Mouse (Mus musculus): ENCODE data around the gene Ccdc9. TPM values are rescaled to one million over a fixed set of nuclear protein-coding genes. Genes with fewer than 3 reads are reported as not detected.

Ccdc9 gene
- polyA plus RNA-seq (2014; fragmentation: Illumina TruSeq; extraction: RNeasy Lipid Tissue Mini Kit (QIAGEN cat#74804); ENCODE audit: low read depth, low replicate concordance): 72.3 TPM

DNA sequence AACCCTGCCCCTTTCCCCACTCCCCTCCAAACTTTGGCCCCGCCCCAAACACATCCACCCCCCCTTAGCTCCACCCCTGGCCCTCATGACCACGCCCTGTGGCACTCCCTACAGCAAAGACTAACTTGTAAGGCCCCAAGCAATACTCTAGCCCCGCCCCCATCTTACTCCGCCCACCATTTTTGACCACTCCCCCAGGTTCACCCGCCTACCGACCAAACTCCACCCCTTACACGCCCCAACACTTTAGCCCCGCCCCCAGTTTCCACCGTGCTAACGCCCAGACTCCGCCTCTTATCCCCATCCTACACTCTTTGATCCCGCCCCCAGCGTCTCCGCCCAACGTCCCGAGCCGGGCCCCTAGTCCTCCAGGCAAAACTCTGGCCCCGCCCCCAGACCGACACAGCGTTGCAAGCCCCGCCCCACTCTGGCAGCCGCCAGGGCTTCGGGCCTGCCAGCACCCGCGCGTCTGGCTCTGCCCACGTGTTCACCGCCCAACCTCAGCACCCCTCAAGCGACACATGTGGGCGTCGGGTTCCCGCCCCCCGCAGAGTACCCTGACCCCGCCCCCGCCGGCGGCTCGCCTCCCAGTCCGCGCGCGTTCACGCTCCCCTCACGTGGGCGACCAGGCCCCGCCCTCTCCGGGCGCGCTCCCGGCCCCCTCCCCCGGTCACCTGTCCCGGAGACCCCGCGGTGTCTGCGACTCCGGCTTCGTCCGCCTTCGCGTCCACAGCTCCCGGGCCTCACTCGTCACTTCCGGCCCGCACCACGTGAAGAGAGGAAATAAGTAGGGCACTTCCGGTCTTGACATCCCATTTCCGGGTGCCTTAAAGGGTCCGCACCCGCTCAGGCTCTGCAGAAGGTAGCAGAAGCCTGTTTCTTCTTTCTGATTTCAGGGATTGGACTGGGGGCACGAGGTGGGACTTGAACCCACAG is at the start of gene Ccdc9:
Gene Ccdc9 (minus strand): TSS at position 770 of the 936 bp plus-strand sequence.

DNA sequence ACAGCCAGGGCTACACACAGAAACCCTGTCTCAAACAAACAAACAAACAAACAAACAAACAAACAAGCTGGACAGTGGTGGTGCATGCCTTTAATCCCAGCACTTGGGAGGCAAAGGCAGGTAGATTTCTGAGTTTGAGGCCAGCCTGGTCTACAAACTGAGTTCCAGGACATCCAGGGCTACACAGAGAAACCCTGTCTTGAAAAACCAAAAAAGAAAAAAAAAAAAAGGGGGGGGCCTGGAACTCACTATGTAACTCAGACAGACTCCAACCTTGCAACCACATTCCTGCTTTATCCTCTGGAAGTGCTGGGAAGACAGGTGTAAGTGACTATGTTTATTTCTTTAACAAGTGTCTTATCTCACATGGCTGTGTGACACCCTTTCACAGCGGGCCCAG is 21.5 kb upstream of the Ccdc9 start, which contains the start of gene Bbc3:
Gene Bbc3 (plus strand): TSS at position 301 of the 400 bp plus-strand sequence.

DNA sequence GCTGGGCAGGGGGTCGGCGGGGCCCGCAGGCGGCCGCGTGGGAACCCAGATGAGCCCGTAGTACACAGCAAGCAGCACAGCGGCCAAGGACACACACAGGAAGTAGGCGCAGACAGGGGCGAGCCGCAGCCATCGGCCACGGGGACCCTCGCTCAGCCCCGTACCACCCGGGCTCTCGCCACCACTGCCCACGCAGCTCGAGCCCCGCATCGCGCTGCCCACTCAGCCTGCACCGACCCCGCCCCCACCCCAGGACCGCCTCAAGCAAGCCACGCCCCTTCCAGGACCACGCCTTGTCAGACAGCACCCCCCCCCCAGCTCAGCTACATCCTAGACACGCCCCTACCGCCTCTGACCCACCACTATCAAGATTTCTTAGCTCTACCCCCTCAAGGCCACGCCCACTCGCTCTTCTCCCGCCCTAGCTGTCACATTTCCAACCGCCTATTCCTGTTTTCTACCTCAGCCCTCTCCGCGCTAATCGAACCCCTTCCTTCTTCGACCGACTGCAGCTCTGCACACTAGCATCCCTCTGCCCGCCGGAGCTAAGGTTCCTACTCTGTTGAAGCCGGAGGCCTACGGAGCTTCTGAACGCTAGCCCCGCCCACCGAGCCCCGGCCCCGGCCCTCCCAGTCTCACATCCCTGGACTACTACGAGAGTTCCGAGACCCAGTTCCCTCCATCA is 13.4 kb downstream of the Ccdc9 start, which contains the start of gene Inafm1:
Gene Inafm1 (minus strand): TSS at position 537 of the 685 bp plus-strand sequence.

DNA sequence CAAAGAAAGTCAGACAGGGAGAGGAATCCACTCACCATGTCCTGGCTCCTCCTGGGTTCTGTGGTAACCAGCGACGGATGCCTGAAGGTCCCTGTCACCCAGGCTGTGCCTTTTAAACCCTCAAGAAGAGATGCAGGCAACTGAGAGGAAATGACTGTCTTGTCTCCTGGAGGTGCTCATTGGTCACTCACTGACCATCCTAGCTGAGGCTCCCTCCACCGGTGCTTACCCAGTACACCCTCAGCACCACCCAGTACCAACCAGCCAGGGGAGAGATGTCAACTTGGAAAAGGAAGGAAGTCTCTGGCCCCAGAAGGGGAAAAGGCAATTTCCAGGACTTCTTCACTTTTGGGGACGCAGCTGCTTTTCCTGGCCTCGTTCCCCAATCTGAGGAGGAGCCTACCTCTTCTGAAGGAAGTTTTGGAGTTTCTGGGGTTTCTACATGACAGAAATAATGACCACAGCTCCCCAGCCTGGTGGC is 27.4 kb downstream of the Ccdc9 start, which contains the start of gene C5ar1:
Gene C5ar1 (minus strand): TSS at position 431 of the 481 bp plus-strand sequence.

DNA sequence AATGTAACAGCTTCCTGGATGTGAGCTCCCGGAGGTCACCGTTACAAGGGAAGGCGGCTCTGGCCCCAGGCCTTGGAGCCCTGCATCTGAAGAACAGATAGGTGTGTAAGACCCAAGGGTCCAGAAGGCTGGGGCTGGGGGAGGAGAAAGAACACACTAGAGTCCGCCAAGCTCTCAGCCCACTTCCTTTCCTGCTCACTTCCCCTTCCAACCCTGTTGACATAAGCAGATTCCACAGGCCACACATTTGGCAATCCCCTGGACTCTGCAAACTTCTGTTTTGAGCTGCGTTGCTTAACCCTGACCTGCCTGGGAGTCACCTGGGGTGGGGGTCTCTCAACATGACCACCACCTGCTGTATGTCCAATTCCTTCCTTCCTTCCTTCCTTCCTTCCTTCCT is 42.5 kb downstream of the Ccdc9 start, which contains the start of gene C5ar2:
Gene C5ar2 (minus strand): TSS at position 88 of the 400 bp plus-strand sequence.

Other genes with a start within 250 kb of the Ccdc9 start
- 5.2 TPM for gene Bicra, start 238.9 kb downstream of the Ccdc9 start, polyA plus RNA-seq (2014; fragmentation: Illumina TruSeq; extraction: RNeasy Lipid Tissue Mini Kit (QIAGEN cat#74804); ENCODE audit: low read depth, low replicate concordance)
- gene Zfp541, start 225.0 kb downstream of the Ccdc9 start, polyA plus RNA-seq (2014; fragmentation: Illumina TruSeq; extraction: RNeasy Lipid Tissue Mini Kit (QIAGEN cat#74804); ENCODE audit: low read depth, low replicate concordance): not detected
- gene Napa, start 188.3 kb downstream of the Ccdc9 start, polyA plus RNA-seq (2014; fragmentation: Illumina TruSeq; extraction: RNeasy Lipid Tissue Mini Kit (QIAGEN cat#74804); ENCODE audit: low read depth, low replicate concordance): 87.2 TPM
- 39.1 TPM for gene Kptn, start 166.9 kb downstream of the Ccdc9 start, polyA plus RNA-seq (2014; fragmentation: Illumina TruSeq; extraction: RNeasy Lipid Tissue Mini Kit (QIAGEN cat#74804); ENCODE audit: low read depth, low replicate concordance)
- 0.55 TPM for gene Slc8a2, start 157.0 kb downstream of the Ccdc9 start, polyA plus RNA-seq (2014; fragmentation: Illumina TruSeq; extraction: RNeasy Lipid Tissue Mini Kit (QIAGEN cat#74804); ENCODE audit: low read depth, low replicate concordance)
- 8.7 TPM for gene Meis3, start 111.7 kb downstream of the Ccdc9 start, polyA plus RNA-seq (2014; fragmentation: Illumina TruSeq; extraction: RNeasy Lipid Tissue Mini Kit (QIAGEN cat#74804); ENCODE audit: low read depth, low replicate concordance)
- gene Dhx34, start 64.8 kb downstream of the Ccdc9 start, polyA plus RNA-seq (2014; fragmentation: Illumina TruSeq; extraction: RNeasy Lipid Tissue Mini Kit (QIAGEN cat#74804); ENCODE audit: low read depth, low replicate concordance): 6.8 TPM
- gene C5ar2, start 42.6 kb downstream of the Ccdc9 start, polyA plus RNA-seq (2014; fragmentation: Illumina TruSeq; extraction: RNeasy Lipid Tissue Mini Kit (QIAGEN cat#74804); ENCODE audit: low read depth, low replicate concordance): 0.71 TPM
- gene C5ar1, start 27.3 kb downstream of the Ccdc9 start, polyA plus RNA-seq (2014; fragmentation: Illumina TruSeq; extraction: RNeasy Lipid Tissue Mini Kit (QIAGEN cat#74804); ENCODE audit: low read depth, low replicate concordance): 4.4 TPM
- 11.7 TPM for gene Inafm1, start 13.2 kb downstream of the Ccdc9 start, polyA plus RNA-seq (2014; fragmentation: Illumina TruSeq; extraction: RNeasy Lipid Tissue Mini Kit (QIAGEN cat#74804); ENCODE audit: low read depth, low replicate concordance)
- gene Bbc3, start 21.6 kb upstream of the Ccdc9 start, polyA plus RNA-seq (2014; fragmentation: Illumina TruSeq; extraction: RNeasy Lipid Tissue Mini Kit (QIAGEN cat#74804); ENCODE audit: low read depth, low replicate concordance): 3.8 TPM
- gene Sae1, start 101.0 kb upstream of the Ccdc9 start, polyA plus RNA-seq (2014; fragmentation: Illumina TruSeq; extraction: RNeasy Lipid Tissue Mini Kit (QIAGEN cat#74804); ENCODE audit: low read depth, low replicate concordance): 36.4 TPM
- gene Zc3h4, start 114.1 kb upstream of the Ccdc9 start, polyA plus RNA-seq (2014; fragmentation: Illumina TruSeq; extraction: RNeasy Lipid Tissue Mini Kit (QIAGEN cat#74804); ENCODE audit: low read depth, low replicate concordance): 20.4 TPM
- gene Tmem160, start 166.0 kb upstream of the Ccdc9 start, polyA plus RNA-seq (2014; fragmentation: Illumina TruSeq; extraction: RNeasy Lipid Tissue Mini Kit (QIAGEN cat#74804); ENCODE audit: low read depth, low replicate concordance): 60.7 TPM
- not detected for gene Npas1, start 190.9 kb upstream of the Ccdc9 start, polyA plus RNA-seq (2014; fragmentation: Illumina TruSeq; extraction: RNeasy Lipid Tissue Mini Kit (QIAGEN cat#74804); ENCODE audit: low read depth, low replicate concordance)

Measured in heart, adult 10 weeks (tissue).